In the genomic region with DNA sequence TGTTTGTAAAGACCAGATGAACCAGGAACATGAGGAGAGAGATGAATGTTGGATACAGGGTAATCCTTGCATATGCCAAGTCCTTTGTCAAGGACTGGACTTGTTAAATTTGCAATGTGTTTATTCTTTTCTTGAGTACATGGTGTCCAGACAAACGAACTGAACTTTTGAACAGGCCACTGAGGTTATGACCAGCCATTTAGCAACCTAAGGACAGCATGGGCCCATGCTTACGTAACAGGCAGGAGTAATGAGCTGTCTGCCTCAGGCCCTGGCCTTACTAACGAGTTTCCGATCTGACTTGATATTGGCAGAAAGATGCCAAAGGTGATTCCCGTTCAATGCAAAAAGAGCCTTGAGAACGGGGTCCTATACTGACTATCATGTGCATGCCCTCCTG, we compare ENCODE assay signal across 26 mouse cellular contexts.
A peak's percentile ranks its signal among the peaks of the same experiment; 100 is the strongest.
DNase-seq lines count a peak whose midpoint lies in the region; ATAC-seq lines count a peak whose summit lies in the region.
"Had no signal": no experiment of that assay in that cellular context is flagged by ENCODE, and none has a peak within 500 bp of the region (broad histone marks: within the 10 kb centered on the region; RNA-seq: fewer than 3 reads in every experiment).

No protein-coding gene starts in this region.

- H3K9ac ChIP-seq in kidney, embryonic 14.5 days (ENCODE audit: low read depth, low read length), result no peak overlapping the region
- H3K9ac ChIP-seq: hindbrain, embryonic 13.5 days; limb, embryonic 12.5 days; liver, embryonic 14.5 days; midbrain, embryonic 15.5 days; neural tube, embryonic 12.5 days had no signal

- no peak overlapping the region for H3K4me2 ChIP-seq in kidney, embryonic 14.5 days (replicated peaks; ENCODE audit: low read depth, low read length)
- H3K4me2 ChIP-seq: hindbrain, embryonic 13.5 days; limb, embryonic 12.5 days; midbrain, embryonic 15.5 days; neural tube, embryonic 12.5 days had no signal

- H3K4me3 ChIP-seq in kidney, embryonic 14.5 days (ENCODE audit: low read length), result no peak overlapping the region
- H3K4me3 ChIP-seq: embryonic facial prominence, embryonic 10.5 days; forebrain, embryonic 10.5 days; hindbrain, embryonic 13.5 days; limb, embryonic 12.5 days; midbrain, embryonic 15.5 days; neural tube, embryonic 12.5 days had no signal

- H3K27me3 ChIP-seq in kidney, embryonic 14.5 days (ENCODE audit: control insufficient read depth, insufficient read depth, low read length), result no peaks in the 10 kb centered on the region
- H3K27me3 ChIP-seq: hindbrain, embryonic 13.5 days; limb, embryonic 12.5 days; midbrain, embryonic 15.5 days; neural tube, embryonic 12.5 days had no signal

- WGBS in kidney, embryonic 14.5 days, result 78% methylated on average over 6 of the region's 6 CpGs

- H3K4me1 ChIP-seq in kidney, embryonic 14.5 days (ENCODE audit: control insufficient read depth, insufficient read depth, low read length), result no peaks in the 10 kb centered on the region
- H3K4me1 ChIP-seq: embryonic facial prominence, embryonic 10.5 days; limb, embryonic 12.5 days; midbrain, embryonic 15.5 days; neural tube, embryonic 12.5 days had no signal

- peaks cover 65% of the 10 kb centered on the region for H3K36me3 ChIP-seq in kidney, embryonic 14.5 days (ENCODE audit: control insufficient read depth, insufficient read depth, low read length)

- H3K27ac ChIP-seq in kidney, embryonic 14.5 days (ENCODE audit: low read depth, low read length), result no peak overlapping the region
- H3K27ac ChIP-seq: embryonic facial prominence, embryonic 10.5 days; forebrain, embryonic 10.5 days; hindbrain, embryonic 13.5 days; limb, embryonic 12.5 days; liver, embryonic 14.5 days; macrophage; midbrain, embryonic 15.5 days; neural tube, embryonic 12.5 days had no signal

- ATAC-seq in kidney, embryonic 14.5 days (ENCODE audit: low FRiP score, low TSS enrichment), result no peak
- ATAC-seq: forebrain, embryonic 16.5 days; midbrain, embryonic 15.5 days had no signal

- no peaks in the 10 kb centered on the region for H3K9me3 ChIP-seq in kidney, embryonic 14.5 days (ENCODE audit: control insufficient read depth, low read length)
- H3K9me3 ChIP-seq: embryonic facial prominence, embryonic 10.5 days; forebrain, embryonic 10.5 days; hindbrain, embryonic 13.5 days; limb, embryonic 12.5 days; midbrain, embryonic 15.5 days; neural tube, embryonic 12.5 days had no signal

- DNase-seq in adrenal gland, adult 8-10 months, result peak; percentile 22
- no peak for DNase-seq in adrenal gland, postnatal 4 days (ENCODE audit: low spot score in 2 of 2)
- DNase-seq in kidney, postnatal 25 days, result peak; percentile 11 to 56
- DNase-seq in testis, postnatal 10 days (ENCODE audit: low spot score), result peak; percentile 19
- DNase-seq in testis, postnatal 14 days (ENCODE audit: low spot score), result no peak
- peak; percentile 58 for DNase-seq in lung, postnatal 36 days
- no peak for DNase-seq in MN1 (ENCODE audit: low spot score)
- DNase-seq: cerebellum, adult 11-12 months; cerebellum, postnatal 10 days; gastrocnemius, postnatal 14 days; heart, postnatal 36 days; kidney, adult 18-20 months; right cerebral cortex, postnatal 25 days; spleen, adult 18-20 months; thymus, adult 18-20 months; thymus, postnatal 4 days had no signal

Comparison
In these comparisons a context has a peak if more than half of its experiments do, and no peak if none do; other contexts are left out.
1. DNase-seq: peak in adrenal gland, adult 8-10 months (single experiment), kidney, postnatal 25 days (2 of 2), testis, postnatal 10 days (single experiment) and lung, postnatal 36 days (single experiment); none in adrenal gland, postnatal 4 days (0 of 2), testis, postnatal 14 days (single experiment) and MN1 (single experiment).